Mouse (Mus musculus): ENCODE measurements at regions not wholly inside any gene's neighbourhood (a gene's known extent, or its start where the extent isn't known, plus 50 kb on each side); places are given as distances from the start of the nearest gene placed in this dataset.

DNA sequence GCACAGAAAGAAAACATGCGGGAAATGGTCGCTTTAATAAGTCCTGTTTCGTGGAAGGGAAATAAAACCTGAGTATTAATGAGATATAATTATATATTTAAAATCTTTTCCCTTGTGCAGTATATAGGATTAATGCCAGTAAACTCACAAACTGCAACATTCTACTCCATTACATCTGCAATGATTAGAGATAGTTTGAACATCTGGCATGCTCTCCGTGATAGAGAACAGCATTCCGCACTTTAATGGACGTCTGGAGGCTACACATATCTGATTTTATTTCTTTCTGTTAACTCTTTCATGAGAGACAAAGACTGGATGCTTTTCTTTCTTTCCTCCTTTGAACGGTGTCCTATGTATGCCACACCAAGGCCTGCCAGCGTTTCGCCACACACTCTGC is 480.9 kb downstream of the Zfp536 start:
- peaks cover 61% of the 10 kb centered on the region for H3K9me3 ChIP-seq (replicated peaks)

DNA sequence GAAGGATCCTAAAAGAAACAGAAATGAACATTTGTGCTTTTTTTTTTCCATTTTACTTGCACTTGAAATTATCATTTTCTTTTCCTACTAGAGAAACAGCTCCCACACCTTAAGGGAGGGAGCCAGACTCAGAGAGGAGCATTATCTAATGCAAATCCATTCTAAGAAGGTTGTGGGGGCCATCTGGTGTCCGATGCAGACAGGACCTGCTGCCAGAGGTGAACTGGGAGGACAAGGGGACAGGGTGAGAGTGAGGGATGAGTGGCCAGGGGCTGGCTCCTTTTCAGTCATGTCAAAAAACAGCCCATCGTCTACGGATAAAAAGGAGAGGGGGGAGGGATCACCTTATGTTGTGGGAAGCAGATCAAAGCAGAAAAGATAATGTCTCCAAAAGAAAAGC is 474.6 kb downstream of the Zfp536 start:
- H3K4me1 ChIP-seq (ENCODE audit: insufficient read depth, low read depth, low read length), result no peaks in the 10 kb centered on the region
- no peak for DNase-seq (ENCODE audit: low spot score)
- H3K27me3 ChIP-seq (ENCODE audit: insufficient read depth, low read length), result no peaks in the 10 kb centered on the region
- TF ChIP-seq GATA2 (IDR thresholded peaks at IDR 0.05; ENCODE audit: borderline replicate concordance, low read depth, low read length) (no peak), TAL1 (conservative IDR thresholded peaks at IDR 0.05; ENCODE audit: low read depth, low read length) (no peak), CTCF (IDR thresholded peaks at IDR 0.05; ENCODE audit: low read depth, low read length) (no peak), POLR2AphosphoS5 (IDR thresholded peaks at IDR 0.05; ENCODE audit: insufficient replicate concordance, low read depth, low read length) (no peak), GATA1 (IDR thresholded peaks at IDR 0.05; ENCODE audit: borderline replicate concordance, low read length) (no peak)
- no peak for ATAC-seq (ENCODE audit: extremely low read depth, insufficient number of reproducible peaks, low FRiP score, poor library complexity, severe bottlenecking)
- H3K9me3 ChIP-seq (replicated peaks), result peaks cover 68% of the 10 kb centered on the region
- H3K36me3 ChIP-seq (replicated peaks), result no peaks in the 10 kb centered on the region
- H3K4me3 ChIP-seq (ENCODE audit: low read depth, low read length), result no peak overlapping the region

More for the DNA sequence above, 480.9 kb downstream of the Zfp536 start:
- TF ChIP-seq CTCF (IDR thresholded peaks at IDR 0.05; ENCODE audit: low read depth, low read length) (no peak), TAL1 (conservative IDR thresholded peaks at IDR 0.05; ENCODE audit: low read depth, low read length) (no peak), GATA2 (IDR thresholded peaks at IDR 0.05; ENCODE audit: borderline replicate concordance, low read depth, low read length) (no peak), POLR2AphosphoS5 (IDR thresholded peaks at IDR 0.05; ENCODE audit: insufficient replicate concordance, low read depth, low read length) (no peak), GATA1 (IDR thresholded peaks at IDR 0.05; ENCODE audit: borderline replicate concordance, low read length) (no peak)
- Histone ChIP-seq H3K27me3 (ENCODE audit: insufficient read depth, low read length) (no peaks in the 10 kb centered on the region), H3K4me3 (ENCODE audit: low read depth, low read length) (no peak overlapping the region), H3K4me1 (ENCODE audit: insufficient read depth, low read depth, low read length) (no peaks in the 10 kb centered on the region), H3K36me3 (replicated peaks) (no peaks in the 10 kb centered on the region)
- ATAC-seq (ENCODE audit: extremely low read depth, insufficient number of reproducible peaks, low FRiP score, poor library complexity, severe bottlenecking) (no peak), DNase-seq (ENCODE audit: low spot score) (no peak)

DNA sequence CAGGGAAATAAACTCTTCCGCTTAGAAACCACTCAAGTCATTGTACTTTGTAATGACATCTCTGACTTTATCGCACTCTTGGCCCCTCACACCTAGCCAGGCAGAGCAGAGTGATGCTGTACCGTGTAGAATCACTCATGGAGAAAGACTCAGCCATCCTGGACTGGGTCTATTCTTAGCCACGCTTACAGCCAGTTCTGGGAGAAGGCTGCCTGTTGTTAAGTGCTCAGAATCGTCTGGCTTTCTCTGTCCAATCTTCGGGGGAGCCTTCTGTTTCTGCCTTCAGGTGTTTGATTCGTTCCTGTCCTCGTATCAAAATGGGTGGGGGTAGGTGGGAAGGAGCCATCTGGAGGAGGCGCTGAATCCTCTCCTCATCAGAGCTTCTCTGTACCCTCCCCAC is 468.0 kb downstream of the Zfp536 start:
- Histone ChIP-seq H3K27me3 (ENCODE audit: insufficient read depth, low read length) (no peaks in the 10 kb centered on the region), H3K4me1 (ENCODE audit: insufficient read depth, low read depth, low read length) (no peaks in the 10 kb centered on the region), H3K4me3 (ENCODE audit: low read depth, low read length) (no peak overlapping the region), H3K36me3 (replicated peaks) (no peaks in the 10 kb centered on the region), H3K9me3 (replicated peaks) (peaks cover 65% of the 10 kb centered on the region)
- no peak for ATAC-seq (ENCODE audit: extremely low read depth, insufficient number of reproducible peaks, low FRiP score, poor library complexity, severe bottlenecking)
- DNase-seq (ENCODE audit: low spot score), result no peak
- TF ChIP-seq CTCF (IDR thresholded peaks at IDR 0.05; ENCODE audit: low read depth, low read length) (no peak), TAL1 (conservative IDR thresholded peaks at IDR 0.05; ENCODE audit: low read depth, low read length) (no peak), GATA1 (IDR thresholded peaks at IDR 0.05; ENCODE audit: borderline replicate concordance, low read length) (no peak), POLR2AphosphoS5 (IDR thresholded peaks at IDR 0.05; ENCODE audit: insufficient replicate concordance, low read depth, low read length) (no peak), GATA2 (IDR thresholded peaks at IDR 0.05; ENCODE audit: borderline replicate concordance, low read depth, low read length) (no peak)

DNA sequence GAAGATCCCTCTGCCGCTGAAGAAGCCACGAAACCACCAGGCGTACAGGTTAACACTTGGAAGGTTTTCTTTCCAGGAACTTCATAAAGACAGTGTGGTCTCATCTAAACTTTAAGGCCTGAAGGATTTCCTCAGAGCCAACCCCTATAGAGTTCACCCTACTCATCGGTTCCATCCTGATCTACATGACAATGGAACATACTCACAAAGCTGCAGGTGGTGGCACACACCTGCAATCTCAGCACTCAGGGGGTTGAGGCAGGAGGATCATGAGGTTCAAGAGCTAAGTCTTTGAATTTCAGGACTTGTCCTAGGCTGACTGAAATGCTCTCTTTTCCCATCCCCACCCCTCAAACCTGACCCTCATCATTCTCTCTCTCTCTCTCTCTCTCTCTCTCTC is 466.2 kb downstream of the Zfp536 start:
- TF ChIP-seq POLR2AphosphoS5 (IDR thresholded peaks at IDR 0.05; ENCODE audit: insufficient replicate concordance, low read depth, low read length) (no peak), TAL1 (conservative IDR thresholded peaks at IDR 0.05; ENCODE audit: low read depth, low read length) (no peak), GATA2 (IDR thresholded peaks at IDR 0.05; ENCODE audit: borderline replicate concordance, low read depth, low read length) (no peak), CTCF (IDR thresholded peaks at IDR 0.05; ENCODE audit: low read depth, low read length) (no peak), GATA1 (IDR thresholded peaks at IDR 0.05; ENCODE audit: borderline replicate concordance, low read length) (no peak)
- H3K4me3 ChIP-seq (ENCODE audit: low read depth, low read length), result no peak overlapping the region
- no peaks in the 10 kb centered on the region for H3K36me3 ChIP-seq (replicated peaks)
- peaks cover 64% of the 10 kb centered on the region for H3K9me3 ChIP-seq (replicated peaks)
- no peak for ATAC-seq (ENCODE audit: extremely low read depth, insufficient number of reproducible peaks, low FRiP score, poor library complexity, severe bottlenecking)
- H3K27me3 ChIP-seq (ENCODE audit: insufficient read depth, low read length), result no peaks in the 10 kb centered on the region
- no peak for DNase-seq (ENCODE audit: low spot score)
- no peaks in the 10 kb centered on the region for H3K4me1 ChIP-seq (ENCODE audit: insufficient read depth, low read depth, low read length)

DNA sequence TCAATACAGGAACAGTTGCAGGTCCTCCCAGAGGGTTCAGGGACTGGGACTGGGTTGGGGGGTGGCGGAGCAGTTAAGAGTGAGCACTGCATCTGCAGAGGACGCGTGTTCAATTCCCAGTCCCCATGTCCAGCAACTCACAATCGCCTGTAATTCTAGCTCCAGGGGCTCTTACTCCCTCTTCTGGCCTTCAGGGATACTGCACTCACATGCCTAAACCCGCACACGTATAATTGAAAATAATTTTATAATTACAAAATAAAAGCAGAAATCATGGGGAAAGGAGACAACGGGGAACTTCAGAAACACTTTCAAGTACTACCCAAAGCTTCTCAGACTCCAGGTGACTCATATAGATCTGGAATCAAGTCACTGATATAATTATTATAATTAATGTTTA is 448.8 kb downstream of the Zfp536 start:
- H3K9me3 ChIP-seq (replicated peaks), result peaks cover 65% of the 10 kb centered on the region
- no peaks in the 10 kb centered on the region for H3K36me3 ChIP-seq (replicated peaks)
- no peak overlapping the region for H3K4me3 ChIP-seq (ENCODE audit: low read depth, low read length)
- TF ChIP-seq GATA1 (IDR thresholded peaks at IDR 0.05; ENCODE audit: borderline replicate concordance, low read length) (no peak), GATA2 (IDR thresholded peaks at IDR 0.05; ENCODE audit: borderline replicate concordance, low read depth, low read length) (no peak), CTCF (IDR thresholded peaks at IDR 0.05; ENCODE audit: low read depth, low read length) (no peak), POLR2AphosphoS5 (IDR thresholded peaks at IDR 0.05; ENCODE audit: insufficient replicate concordance, low read depth, low read length) (no peak), TAL1 (conservative IDR thresholded peaks at IDR 0.05; ENCODE audit: low read depth, low read length) (no peak)
- ATAC-seq (ENCODE audit: extremely low read depth, insufficient number of reproducible peaks, low FRiP score, poor library complexity, severe bottlenecking) (no peak), DNase-seq (ENCODE audit: low spot score) (no peak)
- H3K27me3 ChIP-seq (ENCODE audit: insufficient read depth, low read length), result no peaks in the 10 kb centered on the region
- no peaks in the 10 kb centered on the region for H3K4me1 ChIP-seq (ENCODE audit: insufficient read depth, low read depth, low read length)

DNA sequence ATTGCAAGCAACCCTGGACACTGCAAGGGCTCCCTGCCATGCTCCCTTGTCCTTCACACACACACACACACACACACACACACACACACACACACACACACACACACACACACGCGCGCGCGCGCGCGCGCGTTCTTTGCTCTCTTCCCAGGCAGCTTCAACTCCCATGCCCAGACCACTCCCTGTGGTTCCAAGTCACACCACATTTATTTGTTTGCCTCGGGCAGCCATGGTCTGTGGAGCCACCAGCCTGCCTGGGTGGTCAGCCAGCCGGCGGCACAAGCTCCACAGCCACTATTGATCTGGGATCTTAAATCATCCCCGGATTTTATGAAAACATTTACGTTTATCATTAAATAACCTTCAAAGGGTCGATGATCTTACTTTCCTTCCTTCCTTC is 440.0 kb downstream of the Zfp536 start:
- H3K27me3 ChIP-seq (ENCODE audit: insufficient read depth, low read length), result no peaks in the 10 kb centered on the region
- ATAC-seq (ENCODE audit: extremely low read depth, insufficient number of reproducible peaks, low FRiP score, poor library complexity, severe bottlenecking) (no peak), DNase-seq (ENCODE audit: low spot score) (no peak)
- TF ChIP-seq TAL1 (conservative IDR thresholded peaks at IDR 0.05; ENCODE audit: low read depth, low read length) (no peak), CTCF (IDR thresholded peaks at IDR 0.05; ENCODE audit: low read depth, low read length) (no peak), GATA2 (IDR thresholded peaks at IDR 0.05; ENCODE audit: borderline replicate concordance, low read depth, low read length) (no peak), GATA1 (IDR thresholded peaks at IDR 0.05; ENCODE audit: borderline replicate concordance, low read length) (no peak), POLR2AphosphoS5 (IDR thresholded peaks at IDR 0.05; ENCODE audit: insufficient replicate concordance, low read depth, low read length) (no peak)
- H3K9me3 ChIP-seq (replicated peaks), result peaks cover 71% of the 10 kb centered on the region
- H3K4me3 ChIP-seq (ENCODE audit: low read depth, low read length), result no peak overlapping the region
- H3K36me3 ChIP-seq (replicated peaks), result no peaks in the 10 kb centered on the region
- H3K4me1 ChIP-seq (ENCODE audit: insufficient read depth, low read depth, low read length), result no peaks in the 10 kb centered on the region
